Mouse (Mus musculus) large intestine, adult 2 months (tissue): ENCODE results near the gene C1ql1. TPM values are rescaled to one million over a fixed set of nuclear protein-coding genes. Genes with fewer than 3 reads are reported as not detected.

Experiments used
- DNase-seq: peaks from one replicate; pipeline ENCODE4 v3.0.0-alpha.2; 2012; ENCODE audit warnings: low read depth, low spot score
- WGBS: fragments of 180-500 bp; shearing (Covaris S2); methylation state at CpG from one replicate; pipeline ENCODE4 v1.1.7; 2018; 5-methylcytosine and 5-hydroxymethylcytosine counted together
- polyA plus RNA-seq: library from polyadenylated mRNA; depleted of rRNA; stranded (reverse); fragments of >200 nt; gene quantifications from 2 replicates; pipeline ENCODE4 v1.2.3, GENCODE M21; 2012

The C1ql1 gene
- polyA plus RNA-seq, 1 experiment: 0.47 TPM

DNA sequence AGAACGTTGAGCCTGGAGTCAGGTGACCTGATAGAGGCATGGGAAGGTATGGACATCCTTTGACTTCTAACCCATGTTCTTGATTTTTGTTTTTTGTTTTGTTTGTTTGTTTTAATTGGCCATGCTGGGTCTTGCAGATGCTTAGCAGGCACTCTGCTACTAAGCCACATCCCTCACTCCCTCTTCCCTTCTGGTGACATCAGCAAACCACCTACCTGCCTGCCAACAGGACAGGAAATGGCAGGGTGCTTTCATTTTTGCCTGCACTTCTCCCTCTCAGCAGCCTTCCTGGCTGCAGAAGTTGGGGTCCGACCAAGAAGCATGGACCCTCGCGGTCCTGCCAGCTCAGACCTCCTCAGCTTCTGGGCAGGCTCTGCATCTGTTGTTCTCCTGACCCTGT, 14.6 kb upstream of the C1ql1 start:
- 84% methylated on average over 4 of the region's 4 CpGs for WGBS

DNA sequence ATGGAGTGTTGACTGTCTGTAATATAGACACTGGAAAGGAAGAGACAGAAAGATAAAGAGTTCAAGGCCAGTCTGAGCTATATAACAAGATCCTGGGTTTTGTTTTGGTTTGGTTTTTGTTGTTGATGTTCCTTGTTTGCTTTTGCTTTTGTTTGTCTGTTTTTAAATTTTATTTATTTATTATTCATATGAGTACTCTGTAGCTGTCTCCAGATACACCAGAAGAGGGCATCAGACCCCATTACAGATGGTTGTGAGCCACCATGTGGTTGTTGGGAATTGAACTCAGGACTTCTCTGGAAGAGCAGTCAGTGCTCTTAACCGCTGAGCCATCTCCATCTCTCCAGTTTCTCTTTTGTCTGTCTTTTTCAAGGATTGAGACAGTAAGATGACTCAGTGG, 12.4 kb upstream of the C1ql1 start:
- WGBS: 90% methylated on average over 1 of the region's 1 CpGs

More for the DNA sequence above, 14.6 kb upstream of the C1ql1 start:
- DNase-seq: no peak

DNA sequence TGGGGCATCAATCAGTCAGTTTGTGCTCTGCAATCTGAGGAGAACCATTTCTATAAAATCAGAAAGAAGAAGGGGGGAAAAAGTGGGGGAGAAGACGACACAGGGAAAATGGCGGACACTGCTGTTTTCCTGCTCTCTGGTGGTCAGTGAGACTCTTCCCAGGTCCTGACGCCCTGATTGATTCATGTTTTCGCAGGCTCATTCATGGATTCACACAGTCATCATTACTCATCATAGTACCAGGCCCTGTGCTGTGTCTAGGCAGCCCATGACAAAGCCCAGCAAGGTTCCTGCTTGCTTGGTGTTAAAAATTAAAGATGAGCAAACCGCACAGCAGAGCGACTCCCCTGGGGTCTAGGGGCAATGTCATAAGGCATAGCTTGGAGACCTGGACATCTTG, 11.9 kb upstream of the C1ql1 start:
- no peak for DNase-seq
- 90% methylated on average over 6 of the region's 6 CpGs for WGBS

More for the DNA sequence above, 12.4 kb upstream of the C1ql1 start:
- DNase-seq: no peak

- 67% methylated on average over 8 of the region's 8 CpGs for WGBS
These were observed 11.2 kb upstream of the C1ql1 start for GRCm38 (mm10) chr11:102957692-102958091.

GRCm38 (mm10) chr11:102956962-102957614, 10.6 kb upstream of the C1ql1 start:
- DNase-seq: no peak

More at GRCm38 (mm10) chr11:102957692-102958091, 11.2 kb upstream of the C1ql1 start:
- DNase-seq: no peak

GRCm38 (mm10) chr11:102952922-102953321, 6.4 kb upstream of the C1ql1 start:
- 28% methylated on average over 6 of the region's 6 CpGs for WGBS
- DNase-seq: no peak

More at GRCm38 (mm10) chr11:102956962-102957614, 10.6 kb upstream of the C1ql1 start:
- 30% methylated on average over 16 of the region's 16 CpGs for WGBS

- 5% methylated on average over 51 of the region's 51 CpGs for WGBS
- DNase-seq: no peak
These were observed 1.8 kb upstream of the C1ql1 start for GRCm38 (mm10) chr11:102948043-102948961.

- 8% methylated on average over 8 of the region's 8 CpGs for WGBS
- no peak for DNase-seq
These were observed 480 bp upstream of the C1ql1 start for GRCm38 (mm10) chr11:102946992-102947343.

DNA sequence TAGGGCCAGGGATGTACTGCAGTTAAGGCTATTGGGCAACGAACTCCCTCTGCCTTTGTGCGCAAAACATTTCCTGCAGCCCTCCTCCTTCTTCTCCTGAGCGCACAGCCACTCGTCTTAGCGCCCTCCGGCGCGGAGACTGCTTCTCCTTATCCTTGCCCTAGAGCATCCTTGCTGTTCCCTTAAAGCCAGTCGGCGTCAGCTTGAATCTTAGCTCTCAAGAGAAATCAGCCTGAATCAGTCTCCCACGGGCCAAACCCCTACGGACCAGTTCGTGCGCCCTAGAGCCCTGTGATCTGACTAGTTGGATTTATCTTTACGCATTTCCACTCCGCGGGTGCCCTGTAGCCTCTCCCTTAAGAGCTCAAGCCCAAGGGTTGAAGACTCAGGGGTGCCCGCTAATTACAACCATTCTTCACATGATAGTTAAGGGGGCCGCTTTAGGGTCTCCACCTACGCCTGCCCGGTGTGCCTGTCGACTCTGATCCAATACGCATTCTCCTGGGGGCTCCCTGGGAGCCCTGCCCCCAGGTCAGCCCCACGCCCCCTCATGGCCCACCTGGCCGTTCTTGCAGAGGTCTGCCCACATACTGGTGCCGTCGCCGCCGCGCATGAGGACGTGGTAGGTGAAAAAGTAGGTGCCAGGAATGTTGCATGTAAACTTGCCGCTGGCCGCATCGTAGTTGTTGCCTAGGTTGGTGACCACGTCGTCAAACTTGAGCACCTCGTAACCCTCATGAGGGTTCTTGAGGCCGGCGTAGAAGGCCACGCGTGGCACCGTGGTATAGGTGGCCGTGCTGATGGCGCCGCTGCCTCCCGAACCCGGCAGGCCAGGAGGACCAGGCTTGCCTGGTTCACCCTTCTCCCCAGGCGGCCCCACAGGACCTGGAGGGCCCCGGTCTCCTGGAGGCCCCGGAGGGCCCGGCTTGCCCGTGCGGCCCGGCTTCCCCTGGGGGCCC, 903 bp downstream of the C1ql1 start:
- DNase-seq: no peak

DNA sequence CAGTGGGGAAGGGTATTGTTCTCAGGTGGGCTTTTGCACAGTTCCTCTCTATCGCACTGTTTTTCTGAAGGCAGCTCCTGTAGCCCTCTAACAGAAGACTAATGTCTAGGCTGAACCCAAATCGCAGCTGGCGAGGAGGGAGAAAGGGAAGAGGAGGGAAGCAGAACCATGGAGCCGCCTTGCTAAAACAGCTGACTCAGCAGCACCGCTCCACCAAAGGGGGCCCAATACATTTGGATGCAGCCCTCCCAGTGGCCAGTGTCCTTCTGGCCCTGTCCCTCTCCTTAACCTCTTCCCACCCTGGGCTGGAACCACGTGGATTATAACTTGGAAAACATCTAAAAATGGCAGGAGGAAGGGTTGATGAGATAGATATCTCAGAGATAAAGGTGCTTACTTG, 5.3 kb downstream of the C1ql1 start:
- WGBS: 60% methylated on average over 6 of the region's 6 CpGs
- DNase-seq: no peak

More for the DNA sequence above, 903 bp downstream of the C1ql1 start:
- WGBS: 5% methylated on average over 53 of the region's 54 CpGs

DNA sequence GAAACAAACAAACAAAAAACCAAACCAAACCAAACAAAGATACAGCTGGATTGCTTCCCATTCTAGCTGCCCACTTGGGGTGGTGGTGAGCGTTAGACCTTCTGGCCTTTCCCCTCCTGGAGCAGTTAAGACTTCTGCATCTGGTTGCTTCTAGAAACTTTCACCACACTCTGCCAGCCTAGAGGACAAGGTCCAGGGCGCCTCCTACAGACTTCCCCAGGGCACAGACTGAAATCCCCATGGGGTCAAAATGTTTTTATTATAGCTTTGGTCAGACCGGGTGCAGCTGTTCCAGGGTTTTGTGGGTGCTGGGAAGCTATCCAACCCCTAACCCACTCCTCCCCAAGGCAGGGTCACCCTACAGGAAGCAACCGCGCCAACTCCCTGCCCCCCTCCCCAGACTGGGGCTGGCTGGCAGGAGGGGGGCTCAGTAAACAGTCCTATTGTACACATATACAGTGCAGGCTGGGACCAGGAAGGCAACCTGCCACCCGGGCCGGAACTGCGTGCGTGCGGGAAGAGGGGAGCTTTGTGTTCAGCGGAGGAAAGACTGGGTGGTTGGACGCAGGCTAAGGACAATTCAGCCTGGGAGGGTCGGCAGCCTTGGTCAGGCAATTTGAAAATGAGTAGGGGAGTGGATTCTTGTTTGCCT, 7.3 kb downstream of the C1ql1 start:
- 22% methylated on average over 13 of the region's 13 CpGs for WGBS
- DNase-seq: no peak

DNA sequence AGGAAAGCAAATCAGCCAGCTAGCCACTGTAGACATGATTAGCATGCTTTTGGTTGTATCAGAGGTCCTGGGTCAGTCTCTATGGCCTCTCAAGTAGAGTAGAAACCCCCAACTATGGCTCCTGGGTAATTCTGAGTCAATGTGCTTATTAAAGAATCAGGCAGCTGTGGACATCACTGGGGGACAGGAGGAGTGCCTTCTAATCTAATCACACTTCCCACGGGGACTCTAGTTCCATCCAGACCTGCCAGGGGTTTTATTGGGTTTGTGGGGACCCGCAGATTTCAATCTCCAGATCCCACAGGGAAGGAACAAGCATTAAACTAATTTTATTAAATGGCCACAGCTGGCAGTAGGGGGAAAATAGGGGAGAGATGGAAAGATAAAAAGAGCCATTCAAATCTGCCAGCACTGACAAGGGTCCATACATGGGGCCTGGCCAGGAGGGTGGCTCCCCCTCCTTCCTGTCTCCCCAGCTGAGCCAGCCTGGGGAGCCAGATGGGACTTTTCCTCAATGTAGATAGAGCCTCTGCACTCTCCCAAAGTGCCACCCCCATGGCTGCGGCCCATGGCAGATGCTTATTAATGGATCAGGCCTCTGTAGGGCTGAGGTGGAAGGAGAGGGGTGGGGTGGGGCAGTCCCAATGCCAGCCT, 8.8 kb downstream of the C1ql1 start:
- 67% methylated on average over 3 of the region's 3 CpGs for WGBS
- DNase-seq: no peak

- WGBS: 34% methylated on average over 4 of the region's 4 CpGs
- DNase-seq: no peak
These were observed 10.2 kb downstream of the C1ql1 start for GRCm38 (mm10) chr11:102936272-102936671.

DNA sequence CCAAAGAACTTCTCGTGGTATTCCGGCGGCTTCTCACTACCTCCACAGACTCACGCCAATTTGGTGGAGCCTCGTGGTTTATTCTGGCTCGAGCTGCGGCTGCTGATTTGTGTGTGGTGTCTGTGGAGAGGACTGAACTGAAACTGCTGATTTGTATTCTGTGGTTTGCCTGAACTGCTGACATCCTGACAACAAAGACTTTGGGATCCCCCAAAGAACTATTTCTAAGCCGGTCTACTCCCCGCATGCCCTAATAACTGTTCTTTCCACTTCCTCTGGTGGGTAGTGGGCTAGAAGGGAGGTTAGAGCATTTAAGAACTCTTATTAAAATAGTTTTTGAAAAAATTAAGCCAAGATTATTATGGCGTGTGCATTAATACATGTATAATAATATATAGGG, 15.8 kb downstream of the C1ql1 start:
- WGBS: 85% methylated on average over 10 of the region's 10 CpGs
- no peak for DNase-seq

GRCm38 (mm10) chr11:102925351-102925717, 21.2 kb downstream of the C1ql1 start:
- DNase-seq: peak; percentile 27
- 4% methylated on average over 10 of the region's 10 CpGs for WGBS

DNA sequence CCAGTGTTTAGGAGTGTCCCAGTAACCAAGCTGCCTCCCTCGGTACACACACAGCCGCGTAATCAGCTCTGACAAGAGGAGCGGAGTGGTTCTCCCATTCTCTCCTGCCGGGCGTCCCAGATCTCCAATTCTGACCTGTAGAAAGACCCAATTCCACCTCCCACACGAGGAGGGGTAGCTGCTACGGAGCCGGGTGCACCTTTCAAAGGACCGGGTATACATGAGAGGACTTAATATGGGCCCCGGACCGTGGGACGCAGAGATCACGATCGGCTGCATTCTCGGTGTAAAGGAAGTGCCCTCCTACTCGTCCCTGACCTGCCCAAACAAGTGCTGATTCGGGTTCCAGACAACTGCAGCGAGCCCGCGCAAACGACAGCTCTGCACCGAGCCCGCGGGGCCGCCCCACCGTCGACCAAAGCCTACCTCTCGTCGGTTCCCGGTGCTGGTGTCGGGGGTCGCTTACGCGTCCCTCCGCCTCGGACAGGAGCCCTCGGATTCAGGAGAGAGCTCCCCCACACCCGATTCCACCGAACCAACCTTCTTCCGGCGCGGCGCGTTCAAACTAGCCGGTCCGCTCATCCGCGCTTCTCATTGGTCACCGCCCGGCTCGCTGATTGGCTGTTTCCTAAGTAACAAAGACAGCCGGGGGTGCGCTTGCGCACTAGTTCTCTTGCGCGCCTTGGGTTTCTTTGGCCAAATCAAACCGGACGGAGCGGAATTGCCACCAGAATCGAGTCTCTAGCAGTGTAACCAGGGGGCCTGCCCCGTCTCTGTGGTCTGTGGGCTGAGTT, 21.7 kb downstream of the C1ql1 start, which contains the start of gene Kif18b:
TSS of gene Kif18b (minus strand) at position 568 of the 794 bp plus-strand sequence.
- DNase-seq: peak; percentile 85
- under 1% methylated on average over 62 of the region's 62 CpGs for WGBS

DNA sequence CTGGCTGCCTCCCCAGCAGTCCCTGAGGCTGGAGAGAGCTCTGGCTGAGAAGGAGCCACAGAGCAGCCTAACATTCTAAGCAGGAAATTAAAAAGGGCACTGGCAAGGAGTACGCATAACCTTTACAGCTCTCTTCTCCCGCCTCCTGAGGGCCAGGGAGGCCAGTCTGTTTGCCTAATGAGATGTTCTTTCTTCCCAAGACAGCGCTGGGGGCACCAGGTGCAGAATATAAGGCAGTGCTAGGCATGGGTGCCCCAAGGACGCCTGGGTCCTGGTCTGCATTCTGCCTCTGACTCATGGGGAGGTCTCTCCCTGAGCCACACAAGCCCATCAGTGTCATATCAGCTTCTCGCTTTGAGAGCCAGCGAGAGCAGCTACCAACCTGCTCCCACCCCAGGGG, 25.0 kb downstream of the C1ql1 start:
- DNase-seq: no peak
- WGBS: 77% methylated on average over 6 of the region's 6 CpGs

DNA sequence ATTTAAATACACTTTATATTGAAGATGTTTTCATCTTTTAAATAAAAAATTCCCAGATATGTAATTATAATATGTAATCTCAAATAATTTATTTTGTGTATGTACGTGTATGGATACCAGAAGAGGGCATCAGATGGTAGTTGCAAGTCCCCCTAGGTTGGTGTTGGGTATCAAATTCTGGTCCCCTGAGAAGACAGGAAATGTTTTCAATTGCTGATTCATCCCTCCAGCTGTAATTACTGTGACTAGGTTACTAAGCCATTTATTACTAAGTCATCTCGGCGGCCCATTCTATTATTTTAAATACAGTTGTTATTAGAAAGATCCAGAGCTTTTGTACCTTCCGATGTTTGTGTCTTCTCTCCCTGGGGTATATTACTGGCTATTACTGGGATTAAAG, 28.4 kb downstream of the C1ql1 start:
- DNase-seq: no peak
- WGBS: 87% methylated on average over 4 of the region's 4 CpGs
